Mouse (Mus musculus) E14TG2a.4 (cell line): ENCODE data around the gene Slc46a3.

Source experiments
- CTCF ChIP-seq: conservative IDR thresholded peaks from 2 replicates; pipeline ENCODE4 v1.5.1; 2014; ENCODE audit warnings: low read length
- POU5F1 ChIP-seq: IDR thresholded peaks from 2 replicates; pipeline ENCODE4 v1.6.1; 2014; ENCODE audit warnings: low read length, borderline replicate concordance

GRCm38 (mm10) chr5:147915038-147915566 is 20.5 kb upstream of the Slc46a3 start:
- no peak for TF ChIP-seq CTCF
- no peak for TF ChIP-seq POU5F1
